Mouse (Mus musculus): ENCODE data around the gene Crk.
A peak's percentile ranks its signal among the peaks of the same experiment; 100 is the strongest.

The Crk gene

DNA sequence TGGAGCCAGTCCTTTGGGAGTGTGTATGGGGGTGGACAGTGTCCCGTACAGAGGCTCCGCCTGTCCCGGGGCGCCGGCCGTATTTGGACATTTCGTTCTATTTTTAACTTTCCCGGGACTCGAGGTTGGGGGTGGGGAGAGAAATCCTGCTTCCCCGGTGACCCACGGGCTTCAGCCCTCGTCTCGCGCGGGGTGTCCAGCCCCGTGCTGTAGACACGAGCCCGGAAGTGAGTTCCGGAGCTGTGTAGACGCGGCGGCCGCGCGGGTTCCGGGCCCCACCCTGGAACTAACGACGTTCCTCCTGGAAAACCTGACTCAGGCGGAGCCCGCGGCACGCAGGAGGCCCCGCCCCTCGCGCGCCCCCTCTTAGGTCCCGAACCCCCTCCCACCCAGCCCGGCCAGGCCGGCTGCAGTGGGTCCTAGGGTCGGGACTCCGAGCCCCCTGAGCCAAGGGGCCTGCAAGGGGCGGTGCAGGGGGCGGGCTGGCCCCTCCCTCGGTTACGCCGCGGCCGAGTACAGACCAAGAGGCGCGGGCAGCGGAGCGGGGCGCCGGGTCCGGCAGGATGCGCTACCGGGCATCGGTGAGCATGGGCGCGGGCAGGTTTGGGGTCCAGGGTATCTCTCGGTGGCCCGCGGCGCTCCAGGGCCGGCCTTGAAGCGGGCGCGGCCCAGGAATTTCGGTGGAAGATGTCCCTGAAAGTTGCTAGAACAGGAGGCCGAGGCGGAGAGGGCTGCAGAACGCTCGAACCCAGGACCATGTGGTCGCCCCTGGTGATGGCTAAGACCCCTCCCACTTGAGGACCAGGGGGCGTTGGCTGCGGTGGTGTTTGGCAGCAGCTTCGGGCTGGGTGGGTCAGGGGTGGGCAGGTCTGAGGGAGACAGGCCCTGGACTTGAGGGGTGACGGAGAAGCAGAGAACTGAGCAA, 23.2 kb upstream of the Crk start:
- DNase-seq (ENCODE audit: low spot score): peak; percentile 82

- no peak for DNase-seq (ENCODE audit: low spot score)
These were observed 22.2 kb upstream of the Crk start for GRCm38 (mm10) chr11:75656621-75657590.

GRCm38 (mm10) chr11:75657841-75658240, 21.2 kb upstream of the Crk start:
- no peak for DNase-seq (ENCODE audit: low spot score)

- no peak for DNase-seq (ENCODE audit: low spot score)
These were observed 20.7 kb upstream of the Crk start for GRCm38 (mm10) chr11:75658311-75658710.

- no peak for DNase-seq (ENCODE audit: low spot score)
These were observed 19.9 kb upstream of the Crk start for GRCm38 (mm10) chr11:75658996-75659750.

DNA sequence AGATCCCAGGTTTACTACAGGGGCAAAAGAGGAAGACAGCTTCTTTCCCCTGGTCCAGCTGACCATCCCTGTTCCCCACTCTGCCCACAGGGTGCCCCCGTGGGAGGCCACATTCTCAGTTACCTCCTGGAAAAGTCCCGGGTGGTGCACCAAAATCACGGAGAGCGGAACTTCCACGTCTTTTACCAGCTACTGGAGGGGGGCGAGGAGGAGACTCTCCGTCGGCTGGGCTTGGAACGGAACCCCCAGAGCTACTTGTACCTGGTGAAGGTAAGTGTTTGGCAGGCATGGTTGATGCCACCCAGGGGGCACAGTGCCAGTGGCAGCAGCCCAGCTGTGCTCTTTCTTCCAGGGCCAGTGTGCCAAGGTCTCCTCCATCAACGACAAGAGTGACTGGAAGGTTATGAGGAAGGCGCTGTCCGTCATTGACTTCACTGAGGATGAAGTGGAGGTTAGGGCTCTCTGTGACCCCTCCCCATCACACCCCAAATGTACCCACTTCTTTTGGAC, 18.9 kb upstream of the Crk start:
- DNase-seq (ENCODE audit: low spot score): no peak

DNA sequence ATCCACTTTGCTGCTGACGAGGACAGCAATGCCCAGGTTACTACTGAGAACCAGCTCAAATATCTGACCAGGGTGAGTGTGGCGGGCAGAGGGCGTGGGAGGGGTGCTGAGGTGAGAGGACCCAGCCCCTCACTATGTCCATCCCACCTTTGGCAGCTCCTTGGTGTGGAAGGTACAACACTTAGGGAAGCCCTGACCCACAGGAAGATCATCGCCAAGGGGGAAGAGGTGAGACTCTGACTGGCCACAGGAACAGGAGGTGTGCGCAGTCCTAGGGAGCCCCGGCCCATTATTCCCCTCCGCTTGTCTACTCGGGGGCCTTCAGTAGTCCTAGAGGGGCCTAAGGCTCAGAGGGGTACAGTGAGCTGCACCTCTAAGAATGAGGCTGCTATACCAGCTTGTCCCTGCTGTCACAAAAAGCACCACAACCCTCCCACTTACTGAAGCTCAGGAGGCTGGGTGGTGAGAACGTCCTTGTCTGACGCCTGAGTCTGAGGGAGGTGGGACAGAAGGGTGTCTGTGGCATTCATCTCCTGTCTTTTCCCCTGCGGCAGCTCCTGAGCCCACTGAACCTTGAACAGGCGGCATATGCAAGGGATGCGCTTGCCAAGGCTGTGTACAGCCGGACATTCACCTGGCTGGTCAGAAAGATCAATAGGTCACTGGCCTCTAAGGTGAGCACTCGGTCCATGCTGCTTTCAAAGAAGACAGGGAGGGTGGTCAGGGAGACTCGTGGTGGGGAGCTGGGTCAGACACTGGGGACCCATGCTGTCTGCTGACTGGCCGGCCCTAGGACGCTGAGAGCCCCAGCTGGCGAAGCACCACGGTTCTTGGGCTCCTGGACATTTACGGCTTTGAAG, 17.9 kb upstream of the Crk start:
- DNase-seq (ENCODE audit: low spot score): no peak

- no peak for DNase-seq (ENCODE audit: low spot score)
These were observed 16.9 kb upstream of the Crk start for GRCm38 (mm10) chr11:75662131-75662530.

DNA sequence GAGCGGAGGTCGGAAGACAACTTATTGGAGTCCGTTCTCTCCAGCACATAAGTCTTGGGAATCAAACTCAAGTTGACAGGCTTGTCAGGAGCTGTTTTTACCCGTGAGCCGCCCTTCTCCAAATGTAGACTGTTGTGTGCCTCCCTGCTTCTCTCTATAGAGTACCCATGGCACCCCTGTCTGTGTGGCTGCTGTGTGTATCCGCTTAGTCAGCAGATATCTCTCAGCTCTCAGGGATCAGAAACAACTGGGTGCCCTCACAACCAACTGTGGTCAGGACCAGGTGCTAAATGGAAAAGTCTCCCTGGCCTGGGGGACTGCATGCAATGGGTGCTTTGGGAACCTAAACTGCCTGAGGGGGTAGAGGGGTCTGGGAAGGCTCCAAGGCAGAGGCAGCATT, 12.8 kb upstream of the Crk start:
- DNase-seq (ENCODE audit: low spot score): no peak

- no peak for DNase-seq (ENCODE audit: low spot score)
These were observed 10.4 kb upstream of the Crk start for GRCm38 (mm10) chr11:75668621-75669020.

- no peak for DNase-seq (ENCODE audit: low spot score)
These were observed 9.7 kb upstream of the Crk start for GRCm38 (mm10) chr11:75669176-75669852.

DNA sequence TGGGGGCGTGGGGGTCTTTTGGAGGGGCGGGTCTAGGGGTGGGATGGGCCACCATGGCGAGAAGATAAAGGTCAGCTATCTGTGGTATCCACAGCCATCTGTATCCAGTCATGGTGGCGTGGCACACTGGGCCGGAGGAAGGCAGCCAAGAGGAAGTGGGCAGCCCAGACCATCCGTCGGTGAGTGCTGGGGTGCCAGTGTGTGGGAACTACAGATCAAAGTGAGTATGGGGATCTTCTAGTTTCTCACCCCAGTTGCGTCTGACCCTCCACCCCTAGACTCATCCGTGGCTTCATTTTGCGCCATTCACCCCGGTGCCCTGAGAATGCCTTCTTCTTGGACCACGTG, 9.2 kb upstream of the Crk start:
- DNase-seq (ENCODE audit: low spot score): no peak

DNA sequence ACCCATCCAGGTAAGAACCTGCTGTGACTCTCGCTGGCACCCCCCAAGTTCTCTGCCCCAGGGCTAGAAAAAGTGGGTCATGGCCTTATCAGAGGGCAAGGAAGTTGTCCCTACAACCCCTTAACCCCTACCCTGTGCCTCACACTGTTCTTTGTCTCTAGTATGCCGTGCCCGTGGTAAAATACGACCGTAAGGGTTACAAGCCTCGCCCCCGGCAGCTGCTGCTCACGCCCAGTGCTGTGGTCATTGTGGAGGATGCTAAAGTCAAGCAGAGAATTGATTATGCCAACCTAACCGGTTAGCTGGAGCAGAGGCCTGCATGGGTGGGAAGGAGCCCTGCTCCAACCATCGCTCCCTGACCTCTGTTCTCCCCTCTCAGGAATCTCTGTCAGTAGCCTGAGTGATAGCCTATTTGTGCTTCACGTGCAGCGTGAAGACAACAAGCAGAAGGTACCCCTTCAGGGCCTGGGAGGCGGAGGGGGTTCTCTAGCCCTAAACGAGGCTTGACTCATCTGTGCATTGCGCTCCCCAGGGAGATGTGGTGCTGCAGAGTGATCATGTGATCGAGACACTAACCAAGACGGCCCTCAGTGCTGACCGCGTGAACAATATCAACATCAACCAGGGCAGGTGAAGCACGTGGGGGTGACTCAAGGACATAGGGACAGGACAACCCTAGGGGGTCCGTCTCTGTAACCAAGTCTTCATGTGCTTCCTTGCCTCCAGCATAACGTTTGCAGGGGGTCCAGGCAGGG, 7.5 kb upstream of the Crk start:
- DNase-seq (ENCODE audit: low spot score): no peak

DNA sequence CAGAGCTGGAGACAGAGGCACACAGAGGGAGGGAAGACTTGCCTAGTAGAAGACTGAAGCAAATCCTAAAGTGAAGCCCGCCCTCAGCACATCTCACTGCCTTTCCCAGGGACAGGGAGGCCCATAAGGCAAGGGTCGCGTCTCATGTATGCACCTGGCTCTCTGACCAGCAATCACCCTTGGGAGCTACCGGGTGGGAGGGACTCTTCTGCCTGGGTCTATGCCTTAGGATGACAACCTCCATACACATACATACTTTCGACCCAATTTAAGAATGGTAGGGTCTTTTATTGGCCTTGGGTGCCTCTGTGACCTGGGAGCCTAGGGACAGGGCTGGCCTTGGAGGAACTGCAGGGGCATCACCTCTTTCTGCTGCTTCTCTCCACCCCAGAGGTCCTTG, 5.6 kb upstream of the Crk start:
- DNase-seq (ENCODE audit: low spot score): no peak

GRCm38 (mm10) chr11:75674875-75675274, 4.2 kb upstream of the Crk start:
- no peak for DNase-seq (ENCODE audit: low spot score)

GRCm38 (mm10) chr11:75677881-75678746, 945 bp upstream of the Crk start:
- no peak for DNase-seq (ENCODE audit: low spot score)

DNA sequence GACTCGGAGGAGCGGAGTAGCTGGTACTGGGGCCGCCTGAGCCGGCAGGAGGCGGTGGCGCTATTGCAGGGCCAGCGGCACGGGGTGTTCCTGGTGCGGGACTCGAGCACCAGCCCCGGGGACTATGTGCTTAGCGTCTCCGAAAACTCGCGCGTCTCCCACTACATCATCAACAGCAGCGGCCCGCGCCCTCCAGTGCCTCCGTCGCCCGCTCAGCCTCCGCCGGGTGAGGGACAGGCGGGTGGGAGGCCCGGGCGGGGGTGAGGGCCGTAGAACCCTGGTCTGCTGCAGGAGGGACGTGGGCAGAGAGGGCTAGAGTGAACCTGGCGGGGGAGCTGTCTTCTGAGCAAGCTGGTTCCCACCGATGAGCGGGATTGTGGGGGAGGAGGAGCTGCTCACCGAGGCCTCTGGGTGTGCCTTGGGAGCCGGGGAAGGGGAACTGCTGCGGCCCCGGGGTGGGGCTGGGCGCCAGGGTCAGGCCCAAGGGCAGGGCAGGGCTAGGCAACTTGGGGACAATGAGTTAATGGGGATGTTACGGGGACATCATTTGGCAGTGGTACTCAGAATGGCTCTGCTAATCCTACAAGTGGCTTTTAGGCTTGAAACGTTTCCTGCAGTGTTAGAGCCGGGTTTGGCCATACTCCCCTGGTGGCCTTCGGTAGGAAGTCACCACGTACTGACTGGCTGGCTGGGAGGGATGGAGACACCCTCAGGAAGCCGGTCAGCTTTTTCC, 546 bp downstream of the Crk start:
- DNase-seq (ENCODE audit: low spot score): peak; percentile 68

DNA sequence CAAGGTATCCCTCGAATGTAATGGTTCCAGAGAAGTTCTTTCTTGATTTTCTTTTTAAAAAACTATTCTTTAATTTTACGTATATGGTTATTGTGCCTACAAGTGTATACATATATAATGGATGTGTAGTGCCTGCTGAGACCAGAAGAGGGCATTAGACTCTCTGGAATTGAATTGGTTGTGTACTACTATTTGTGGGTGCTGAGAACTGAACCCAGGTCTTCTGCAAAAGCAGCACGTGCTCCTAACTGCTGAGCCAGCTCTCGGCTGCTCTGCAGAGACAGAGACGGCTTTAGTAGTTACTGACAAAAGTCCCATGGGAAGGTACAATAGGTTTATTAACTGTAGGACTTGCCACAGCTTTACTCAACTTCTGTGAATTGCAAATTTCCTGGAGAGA, 5.4 kb downstream of the Crk start:
- DNase-seq (ENCODE audit: low spot score): no peak

Data from yolk sac, embryonic 10.5 days (tissue).